Mouse (Mus musculus) adrenal gland, adult 2 months (tissue): ENCODE data around the gene Olfr1241. TPM values are rescaled to one million over a fixed set of nuclear protein-coding genes. Genes with fewer than 3 reads are reported as not detected.

Experiments
- DNase-seq: peaks from one replicate; pipeline ENCODE4 v3.0.0; 2021
- long read RNA-seq: library from polyadenylated mRNA; stranded (forward); transcript quantifications from one replicate; pipeline ENCODE4 v2.0.0, GENCODE M21; 2021
- polyA plus RNA-seq: library from polyadenylated mRNA; depleted of rRNA; stranded (reverse); fragments of >200 nt; gene quantifications from 2 replicates; pipeline ENCODE4 v1.2.3, GENCODE M21; 2012; rRNA removed
- total RNA-seq, 2 experiments: library from RNA; stranded (reverse); gene quantifications; 2 replicates each; pipeline ENCODE4 v1.2.3; 2021

The Olfr1241 gene
- total RNA-seq (not detected), polyA plus RNA-seq (not detected in 2 replicates)
- long read RNA-seq: 0 reads

DNA sequence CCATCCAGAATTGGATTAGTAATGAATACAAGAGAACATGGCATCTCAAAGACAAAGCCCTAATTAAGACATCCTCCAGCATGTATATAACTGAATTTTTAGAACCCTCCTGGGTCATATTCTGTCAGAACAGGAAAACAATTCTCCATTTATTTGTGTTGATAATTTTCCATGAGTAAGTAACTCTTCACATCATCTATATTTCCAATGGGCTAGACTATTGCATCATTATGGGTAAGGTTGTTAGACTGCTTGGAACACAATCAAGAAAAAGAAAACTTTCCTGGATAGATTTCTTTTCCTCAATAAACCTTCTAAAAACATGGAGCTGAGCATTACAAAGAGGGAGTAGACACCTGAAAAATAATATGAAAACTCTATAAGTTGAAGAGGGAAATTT is at the start of gene Olfr1241:
TSS of gene Olfr1241 (minus strand) at position 101 of the 400 bp plus-strand sequence.
- no peak for DNase-seq

DNA sequence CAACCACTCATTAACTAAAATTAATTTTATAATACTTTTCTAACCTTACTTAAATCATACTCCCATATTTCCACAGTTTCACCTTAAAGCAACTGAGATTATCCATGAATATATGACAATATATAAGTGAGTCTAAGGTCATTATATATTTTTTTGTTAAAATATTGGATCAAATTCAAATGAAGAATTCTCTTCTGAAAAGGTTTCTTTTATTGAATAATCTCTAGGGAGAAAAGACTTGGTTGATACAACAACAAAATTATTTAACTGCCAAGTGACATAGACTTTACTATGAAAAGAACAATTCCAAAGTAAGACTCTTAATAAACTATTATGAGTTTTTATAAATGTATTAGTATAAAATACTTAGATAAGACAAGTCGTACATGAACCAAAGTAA is 44.5 kb upstream of the Olfr1241 start, which contains the start of gene Olfr1243:
TSS of gene Olfr1243 (minus strand) at position 101 of the 400 bp plus-strand sequence.
- no peak for DNase-seq

DNA sequence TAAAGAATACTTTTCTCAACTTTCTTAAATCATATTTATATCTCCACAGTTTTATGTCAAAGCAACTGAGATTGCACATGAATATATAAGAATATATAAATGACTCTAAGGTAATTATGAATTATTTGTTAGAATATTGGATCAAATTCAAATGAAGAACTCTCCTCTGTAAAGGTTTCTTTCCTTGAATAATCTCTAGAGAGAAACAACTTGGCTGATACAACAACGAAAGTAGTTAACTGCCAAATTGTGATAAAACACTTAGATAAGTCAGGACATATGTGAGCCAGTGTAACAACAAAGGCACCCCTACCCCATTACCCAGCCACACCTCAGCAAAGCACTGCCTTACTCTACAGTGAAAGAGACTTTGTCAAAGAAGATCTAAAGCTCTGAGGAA is 11.3 kb upstream of the Olfr1241 start, which contains the start of gene Olfr1242:
TSS of gene Olfr1242 (minus strand) at position 101 of the 400 bp plus-strand sequence.
- DNase-seq: no peak

DNA sequence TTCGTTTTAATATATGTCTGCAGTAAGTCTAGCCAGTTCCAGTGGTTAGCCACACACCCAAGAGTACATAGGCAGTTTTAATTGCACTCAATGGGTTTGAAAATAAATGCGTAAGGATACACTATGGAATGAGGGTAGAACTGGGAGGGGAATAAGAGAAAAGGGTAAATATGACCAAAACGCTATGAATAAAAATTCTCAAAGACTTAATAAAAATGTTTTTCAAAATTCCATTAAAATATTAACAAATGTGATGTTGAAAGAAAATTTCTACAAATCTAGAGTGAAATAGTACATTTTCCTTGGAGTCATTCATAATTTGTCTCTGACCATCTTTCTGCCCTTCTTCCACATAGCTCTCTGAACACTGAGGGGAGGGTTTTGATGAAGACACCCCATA is 44.0 kb downstream of the Olfr1241 start, which contains the start of gene Olfr1240:
TSS of gene Olfr1240 (minus strand) at position 101 of the 400 bp plus-strand sequence.
- no peak for DNase-seq

Other genes with a start within 250 kb of the Olfr1241 start
- gene Olfr1228, start 233.1 kb downstream of the Olfr1241 start, total RNA-seq: not detected
- not detected in 2 replicates for gene Olfr1228, start 233.1 kb downstream of the Olfr1241 start, polyA plus RNA-seq
- not detected for gene Olfr1229, start 199.1 kb downstream of the Olfr1241 start, total RNA-seq
- gene Olfr1229, start 199.1 kb downstream of the Olfr1241 start, polyA plus RNA-seq: not detected in 2 replicates
- gene Olfr1230, start 189.9 kb downstream of the Olfr1241 start, total RNA-seq: not detected
- gene Olfr1230, start 189.9 kb downstream of the Olfr1241 start, polyA plus RNA-seq: not detected in 2 replicates
- not detected for gene Olfr1231, start 180.1 kb downstream of the Olfr1241 start, total RNA-seq
- not detected in 2 replicates for gene Olfr1231, start 180.1 kb downstream of the Olfr1241 start, polyA plus RNA-seq
- gene Olfr1232, start 157.5 kb downstream of the Olfr1241 start, total RNA-seq: not detected
- not detected in 2 replicates for gene Olfr1232, start 157.5 kb downstream of the Olfr1241 start, polyA plus RNA-seq
- gene Olfr1233, start 144.7 kb downstream of the Olfr1241 start, total RNA-seq: not detected
- not detected in 2 replicates for gene Olfr1233, start 144.7 kb downstream of the Olfr1241 start, polyA plus RNA-seq
- not detected for gene Olfr1234, start 122.3 kb downstream of the Olfr1241 start, total RNA-seq
- gene Olfr1234, start 122.3 kb downstream of the Olfr1241 start, polyA plus RNA-seq: not detected in 2 replicates
- not detected for gene Olfr1238, start 77.5 kb downstream of the Olfr1241 start, total RNA-seq
- gene Olfr1238, start 77.5 kb downstream of the Olfr1241 start, polyA plus RNA-seq: not detected in 2 replicates
- gene Olfr1239, start 66.7 kb downstream of the Olfr1241 start, total RNA-seq: not detected
- not detected in 2 replicates for gene Olfr1239, start 66.7 kb downstream of the Olfr1241 start, polyA plus RNA-seq
- not detected for gene Olfr1240, start 44.1 kb downstream of the Olfr1241 start, total RNA-seq
- gene Olfr1240, start 44.1 kb downstream of the Olfr1241 start, polyA plus RNA-seq: not detected in 2 replicates
- gene Olfr1242, start 11.2 kb upstream of the Olfr1241 start, total RNA-seq: not detected
- not detected in 2 replicates for gene Olfr1242, start 11.2 kb upstream of the Olfr1241 start, polyA plus RNA-seq
- gene Olfr1243, start 44.4 kb upstream of the Olfr1241 start, total RNA-seq: not detected
- not detected in 2 replicates for gene Olfr1243, start 44.4 kb upstream of the Olfr1241 start, polyA plus RNA-seq
- gene Olfr1245, start 91.3 kb upstream of the Olfr1241 start, total RNA-seq: not detected
- not detected in 2 replicates for gene Olfr1245, start 91.3 kb upstream of the Olfr1241 start, polyA plus RNA-seq
- gene Olfr1246, start 106.0 kb upstream of the Olfr1241 start, total RNA-seq: not detected
- not detected in 2 replicates for gene Olfr1246, start 106.0 kb upstream of the Olfr1241 start, polyA plus RNA-seq
- gene Olfr1247, start 127.0 kb upstream of the Olfr1241 start, total RNA-seq: not detected
- not detected in 2 replicates for gene Olfr1247, start 127.0 kb upstream of the Olfr1241 start, polyA plus RNA-seq
- not detected for gene Olfr1248, start 131.1 kb upstream of the Olfr1241 start, total RNA-seq
- gene Olfr1248, start 131.1 kb upstream of the Olfr1241 start, polyA plus RNA-seq: not detected in 2 replicates
- not detected for gene Olfr1249, start 147.9 kb upstream of the Olfr1241 start, total RNA-seq
- not detected in 2 replicates for gene Olfr1249, start 147.9 kb upstream of the Olfr1241 start, polyA plus RNA-seq
- gene Olfr1250, start 174.3 kb upstream of the Olfr1241 start, total RNA-seq: not detected
- not detected in 2 replicates for gene Olfr1250, start 174.3 kb upstream of the Olfr1241 start, polyA plus RNA-seq
- not detected for gene Olfr1251, start 184.8 kb upstream of the Olfr1241 start, total RNA-seq
- gene Olfr1251, start 184.8 kb upstream of the Olfr1241 start, polyA plus RNA-seq: not detected in 2 replicates
- gene Olfr1252, start 237.9 kb upstream of the Olfr1241 start, total RNA-seq: not detected
- not detected in 2 replicates for gene Olfr1252, start 237.9 kb upstream of the Olfr1241 start, polyA plus RNA-seq